Mouse (Mus musculus) urinary bladder, postnatal 10 days (tissue): ENCODE measurements around the gene Mss51.

Source experiments
- DNase-seq: peaks from one replicate; pipeline ENCODE4 v3.0.0; 2022; ENCODE audit warnings: low spot score

Gene Mss51

GRCm38 (mm10) chr14:20451765-20452331 is 44.9 kb downstream of the Mss51 start, which contains the start of gene Cfap70:
TSS of gene Cfap70 (minus strand) at chr14:20452226.
- DNase-seq, result no peak

GRCm38 (mm10) chr14:20451302-20451701 is 45.4 kb downstream of the Mss51 start:
- no peak for DNase-seq

- no peak for DNase-seq
Measured at GRCm38 (mm10) chr14:20447209-20447608, 49.5 kb downstream of the Mss51 start.

- no peak for DNase-seq
Measured at GRCm38 (mm10) chr14:20442252-20442651, 54.4 kb downstream of the Mss51 start.

GRCm38 (mm10) chr14:20436976-20437375 is 59.7 kb downstream of the Mss51 start:
- no peak for DNase-seq
